Mouse (Mus musculus): ENCODE measurements around the gene Dsn1. TPM values are rescaled to one million over a fixed set of nuclear protein-coding genes. Genes with fewer than 3 reads are reported as not detected.

The Dsn1 gene
- polyA plus RNA-seq, 1 experiment from 2014 or later: 48.7 TPM

DNA sequence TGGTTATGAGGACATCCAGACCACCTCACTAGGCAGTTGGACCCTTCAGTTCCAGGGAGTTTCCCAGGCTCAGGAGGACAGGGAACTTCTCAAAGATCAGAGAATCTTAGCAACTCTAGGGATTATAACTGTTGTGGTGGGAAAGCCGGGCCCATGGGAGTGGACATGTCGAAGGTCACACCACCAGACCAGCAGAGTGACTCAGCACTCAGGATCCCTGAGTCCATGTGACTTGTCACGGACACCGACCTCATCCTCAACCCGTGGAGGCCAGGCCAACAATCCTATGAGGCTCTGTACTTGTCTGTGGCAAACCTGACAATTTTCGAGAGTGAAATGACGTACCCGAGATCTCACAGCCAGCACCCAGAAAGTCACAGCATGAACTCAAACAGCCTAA lies 29.4 kb upstream of the Dsn1 start:
- DNase-seq (ENCODE audit: low spot score): no peak
- Histone ChIP-seq H3K27ac (ENCODE audit: low read depth, low read length) (no peak overlapping the region), H3K36me3 (ENCODE audit: control insufficient read depth, insufficient read depth, low read length) (peaks cover 34% of the 10 kb centered on the region), H3K4me1 (ENCODE audit: control insufficient read depth, insufficient read depth, low read length) (no peaks in the 10 kb centered on the region), H3K27me3 (ENCODE audit: control insufficient read depth, insufficient read depth, low read length) (no peaks in the 10 kb centered on the region), H3K4me3 (ENCODE audit: low read depth, low read length) (no peak overlapping the region), H3K9ac (ENCODE audit: low read length) (no peak overlapping the region), H3K4me2 (ENCODE audit: low read depth) (no peak overlapping the region), H3K9me3 (ENCODE audit: control insufficient read depth, low read length) (no peaks in the 10 kb centered on the region)
- 93% methylated on average over 8 of the region's 8 CpGs for WGBS
- no peak for ATAC-seq (ENCODE audit: insufficient read depth, low FRiP score, low TSS enrichment)

DNA sequence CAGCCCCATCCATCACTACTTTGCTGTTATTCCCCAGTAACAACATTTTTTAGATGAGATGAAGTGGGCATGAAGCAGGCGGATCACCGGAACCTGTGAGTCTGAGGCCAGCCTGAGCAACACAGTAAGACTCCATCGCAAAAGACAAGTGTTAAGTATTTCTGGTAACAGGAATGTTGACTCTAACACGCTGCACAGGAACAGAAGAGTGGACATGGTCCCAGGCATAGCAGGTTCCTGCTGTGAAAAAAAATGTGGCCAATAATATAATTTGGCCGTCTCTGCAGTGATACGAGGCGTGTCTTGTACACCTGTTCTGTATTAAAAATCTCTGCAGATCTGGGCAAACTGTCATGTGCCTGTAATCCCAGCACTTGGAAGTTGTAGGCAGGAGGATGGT lies 28.4 kb upstream of the Dsn1 start:
- no peak overlapping the region for H3K4me2 ChIP-seq (ENCODE audit: low read depth)
- no peak overlapping the region for H3K27ac ChIP-seq (ENCODE audit: low read depth, low read length)
- peaks cover 33% of the 10 kb centered on the region for H3K36me3 ChIP-seq (ENCODE audit: control insufficient read depth, insufficient read depth, low read length)
- no peaks in the 10 kb centered on the region for H3K4me1 ChIP-seq (ENCODE audit: control insufficient read depth, insufficient read depth, low read length)
- H3K27me3 ChIP-seq (ENCODE audit: control insufficient read depth, insufficient read depth, low read length): no peaks in the 10 kb centered on the region
- H3K9me3 ChIP-seq (ENCODE audit: control insufficient read depth, low read length): no peaks in the 10 kb centered on the region
- H3K4me3 ChIP-seq (ENCODE audit: low read depth, low read length): no peak overlapping the region
- whole genome bisulfite sequencing: 91% methylated on average over 7 of the region's 7 CpGs
- no peak overlapping the region for H3K9ac ChIP-seq (ENCODE audit: low read length)
- no peak for DNase-seq (ENCODE audit: low spot score)
- no peak for ATAC-seq (ENCODE audit: insufficient read depth, low FRiP score, low TSS enrichment)

DNA sequence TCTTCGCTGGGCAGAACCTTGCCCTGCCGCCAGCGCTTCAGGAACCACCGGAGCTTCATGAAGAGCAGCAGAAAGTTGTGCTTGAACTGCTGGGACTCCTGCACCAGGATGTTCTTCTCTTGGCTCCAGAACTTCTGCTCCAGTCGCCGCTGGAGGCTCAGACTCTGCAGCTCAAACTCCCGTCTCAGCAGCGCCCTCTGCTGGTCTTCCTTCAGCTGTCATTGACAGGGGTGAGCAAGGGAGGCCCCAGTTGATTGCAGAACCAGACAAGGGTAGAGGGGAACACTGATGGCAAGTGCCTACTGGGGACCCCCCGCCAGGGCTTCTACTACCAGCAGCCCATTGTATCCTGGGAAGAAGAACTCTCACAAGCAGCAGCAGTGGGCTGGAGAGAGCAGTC lies 23.9 kb upstream of the Dsn1 start:
- no peak overlapping the region for H3K27ac ChIP-seq (ENCODE audit: low read depth, low read length)
- DNase-seq (ENCODE audit: low spot score) (peak; percentile 81), ATAC-seq (ENCODE audit: insufficient read depth, low FRiP score, low TSS enrichment) (no peak)
- peaks cover 56% of the 10 kb centered on the region for H3K36me3 ChIP-seq (ENCODE audit: control insufficient read depth, insufficient read depth, low read length)
- 48% methylated on average over 9 of the region's 9 CpGs for WGBS
- no peaks in the 10 kb centered on the region for H3K4me1 ChIP-seq (ENCODE audit: control insufficient read depth, insufficient read depth, low read length)
- H3K4me2 ChIP-seq (ENCODE audit: low read depth): no peak overlapping the region
- H3K4me3 ChIP-seq (ENCODE audit: low read depth, low read length): no peak overlapping the region
- H3K27me3 ChIP-seq (ENCODE audit: control insufficient read depth, insufficient read depth, low read length): no peaks in the 10 kb centered on the region
- no peaks in the 10 kb centered on the region for H3K9me3 ChIP-seq (ENCODE audit: control insufficient read depth, low read length)
- no peak overlapping the region for H3K9ac ChIP-seq (ENCODE audit: low read length)

DNA sequence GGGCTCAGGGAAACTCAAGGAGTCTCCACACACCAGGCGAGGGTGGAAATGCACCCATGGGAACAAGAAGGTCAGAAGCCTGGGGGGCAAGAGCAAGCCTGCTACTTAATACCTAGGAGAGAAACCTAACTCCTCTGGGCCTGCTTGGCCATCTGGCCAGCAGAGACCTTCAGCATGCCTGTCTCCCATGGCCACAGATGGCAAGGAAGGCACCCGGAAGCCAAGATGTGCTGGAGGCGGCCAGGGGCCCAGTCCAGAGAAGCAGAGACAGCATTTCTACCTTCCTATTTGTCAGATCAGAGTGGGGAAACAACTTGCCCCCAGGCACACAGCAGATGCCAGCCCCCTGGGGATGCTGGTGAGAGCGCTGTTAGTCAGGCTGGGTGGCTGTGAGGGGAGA lies 21.3 kb upstream of the Dsn1 start:
- no peaks in the 10 kb centered on the region for H3K9me3 ChIP-seq (ENCODE audit: control insufficient read depth, low read length)
- no peaks in the 10 kb centered on the region for H3K4me1 ChIP-seq (ENCODE audit: control insufficient read depth, insufficient read depth, low read length)
- no peak overlapping the region for H3K4me3 ChIP-seq (ENCODE audit: low read depth, low read length)
- H3K9ac ChIP-seq (ENCODE audit: low read length): no peak overlapping the region
- WGBS: 88% methylated on average over 4 of the region's 4 CpGs
- ATAC-seq (ENCODE audit: insufficient read depth, low FRiP score, low TSS enrichment) (no peak), DNase-seq (ENCODE audit: low spot score) (no peak)
- no peaks in the 10 kb centered on the region for H3K27me3 ChIP-seq (ENCODE audit: control insufficient read depth, insufficient read depth, low read length)
- H3K4me2 ChIP-seq (ENCODE audit: low read depth): no peak overlapping the region
- peaks cover 71% of the 10 kb centered on the region for H3K36me3 ChIP-seq (ENCODE audit: control insufficient read depth, insufficient read depth, low read length)
- no peak overlapping the region for H3K27ac ChIP-seq (ENCODE audit: low read depth, low read length)

DNA sequence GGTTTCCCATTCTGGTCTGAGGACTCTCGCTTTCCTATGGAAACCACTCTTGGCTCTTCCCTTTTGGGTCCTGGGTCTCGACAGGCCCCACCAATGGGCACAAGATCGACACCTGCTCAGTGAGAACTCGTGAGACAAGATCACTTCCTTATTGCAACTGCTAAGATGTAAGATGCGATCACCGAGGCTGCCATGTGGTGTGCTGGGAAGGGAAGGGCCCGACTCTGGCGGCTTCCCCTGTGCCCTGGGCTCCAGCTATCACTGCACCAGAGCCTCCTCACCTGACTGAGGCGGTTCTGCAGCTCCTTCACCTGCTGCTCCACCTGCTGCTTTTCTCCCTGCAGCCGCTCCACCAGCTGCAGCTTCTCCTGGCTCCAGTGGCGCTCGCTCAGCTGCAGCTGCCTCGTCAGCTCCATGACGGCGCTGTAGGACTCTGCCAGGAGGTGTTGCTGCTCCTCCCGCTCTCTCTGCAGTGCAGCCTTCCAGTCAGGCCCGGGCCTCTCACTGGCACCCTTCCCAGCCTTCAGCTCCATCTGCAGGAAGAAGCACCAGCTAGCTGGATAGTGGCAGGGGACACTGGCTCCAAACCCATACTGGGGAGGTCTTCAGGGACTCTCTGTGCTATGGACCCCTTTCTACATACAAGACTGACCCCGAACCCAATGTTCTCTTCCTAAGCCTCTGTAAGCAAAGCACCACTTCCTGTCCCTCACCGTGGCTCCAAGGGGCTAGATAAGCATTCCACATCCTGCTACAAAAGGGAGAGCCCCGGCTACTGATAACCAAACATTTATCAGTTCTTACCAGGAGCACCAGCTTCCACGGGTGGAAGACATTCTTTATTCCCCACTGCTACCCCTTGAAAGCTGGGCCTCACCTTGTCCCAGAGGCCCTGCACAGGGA lies 20.4 kb upstream of the Dsn1 start:
- Histone ChIP-seq H3K4me1 (ENCODE audit: control insufficient read depth, insufficient read depth, low read length) (no peaks in the 10 kb centered on the region), H3K27me3 (ENCODE audit: control insufficient read depth, insufficient read depth, low read length) (no peaks in the 10 kb centered on the region), H3K4me2 (ENCODE audit: low read depth) (no peak overlapping the region), H3K27ac (ENCODE audit: low read depth, low read length) (no peak overlapping the region), H3K36me3 (ENCODE audit: control insufficient read depth, insufficient read depth, low read length) (peaks cover 73% of the 10 kb centered on the region), H3K9me3 (ENCODE audit: control insufficient read depth, low read length) (no peaks in the 10 kb centered on the region), H3K4me3 (ENCODE audit: low read depth, low read length) (no peak overlapping the region), H3K9ac (ENCODE audit: low read length) (no peak overlapping the region)
- ATAC-seq (ENCODE audit: insufficient read depth, low FRiP score, low TSS enrichment) (no peak), DNase-seq (ENCODE audit: low spot score) (no peak)
- WGBS: 92% methylated on average over 21 of the region's 21 CpGs

DNA sequence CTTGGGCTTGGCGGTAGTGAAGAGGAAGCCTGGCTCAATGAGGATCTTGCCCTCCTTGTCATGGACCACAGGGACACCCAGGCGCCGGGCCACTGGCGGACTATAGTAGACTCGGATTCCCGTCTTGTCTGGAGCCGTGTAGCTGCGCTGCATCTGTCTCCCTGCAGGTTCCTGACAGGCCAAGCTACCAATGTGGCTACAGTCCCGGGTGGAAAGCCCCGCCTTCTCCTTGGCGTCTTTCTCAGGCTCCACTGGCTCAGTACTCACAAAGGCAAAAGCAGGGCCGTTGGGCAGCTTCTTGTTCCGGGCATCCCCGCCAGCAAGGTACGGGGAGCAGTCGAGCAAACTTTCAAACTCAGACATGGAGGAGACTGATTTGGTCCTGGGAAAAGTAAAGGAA lies 14.2 kb upstream of the Dsn1 start:
- DNase-seq (ENCODE audit: low spot score) (no peak), ATAC-seq (ENCODE audit: insufficient read depth, low FRiP score, low TSS enrichment) (no peak)
- Histone ChIP-seq H3K9me3 (ENCODE audit: control insufficient read depth, low read length) (no peaks in the 10 kb centered on the region), H3K4me1 (ENCODE audit: control insufficient read depth, insufficient read depth, low read length) (no peaks in the 10 kb centered on the region), H3K27ac (ENCODE audit: low read depth, low read length) (no peak overlapping the region), H3K9ac (ENCODE audit: low read length) (no peak overlapping the region), H3K4me3 (ENCODE audit: low read depth, low read length) (no peak overlapping the region), H3K36me3 (ENCODE audit: control insufficient read depth, insufficient read depth, low read length) (peaks cover 70% of the 10 kb centered on the region), H3K4me2 (ENCODE audit: low read depth) (no peak overlapping the region), H3K27me3 (ENCODE audit: control insufficient read depth, insufficient read depth, low read length) (no peaks in the 10 kb centered on the region)
- WGBS: 96% methylated on average over 16 of the region's 16 CpGs

DNA sequence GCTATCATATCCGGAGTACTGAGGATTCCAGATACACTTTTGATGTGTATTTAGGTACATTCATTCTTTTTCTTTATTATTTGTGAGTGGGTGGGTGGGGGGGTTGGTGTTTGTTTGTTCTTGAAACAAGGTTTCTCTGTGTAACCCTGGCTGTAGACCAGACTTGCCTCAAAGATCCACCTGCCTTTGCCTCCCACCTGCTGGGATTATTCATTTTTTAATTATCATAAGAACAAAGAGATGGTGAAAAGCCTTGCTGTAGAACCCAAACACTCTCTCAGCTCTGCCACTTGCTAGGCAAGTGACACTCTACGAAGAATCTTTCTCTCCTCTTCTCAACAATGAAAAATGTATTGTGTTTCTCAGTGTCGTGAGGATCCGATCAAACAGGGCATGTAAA lies 12.3 kb upstream of the Dsn1 start:
- ATAC-seq (ENCODE audit: insufficient read depth, low FRiP score, low TSS enrichment): no peak
- 91% methylated on average over 4 of the region's 4 CpGs for WGBS
- Histone ChIP-seq H3K4me1 (ENCODE audit: control insufficient read depth, insufficient read depth, low read length) (no peaks in the 10 kb centered on the region), H3K4me2 (ENCODE audit: low read depth) (no peak overlapping the region), H3K9ac (ENCODE audit: low read length) (no peak overlapping the region), H3K36me3 (ENCODE audit: control insufficient read depth, insufficient read depth, low read length) (peaks cover 58% of the 10 kb centered on the region), H3K4me3 (ENCODE audit: low read depth, low read length) (no peak overlapping the region), H3K9me3 (ENCODE audit: control insufficient read depth, low read length) (no peaks in the 10 kb centered on the region), H3K27ac (ENCODE audit: low read depth, low read length) (no peak overlapping the region), H3K27me3 (ENCODE audit: control insufficient read depth, insufficient read depth, low read length) (no peaks in the 10 kb centered on the region)
- no peak for DNase-seq (ENCODE audit: low spot score)

DNA sequence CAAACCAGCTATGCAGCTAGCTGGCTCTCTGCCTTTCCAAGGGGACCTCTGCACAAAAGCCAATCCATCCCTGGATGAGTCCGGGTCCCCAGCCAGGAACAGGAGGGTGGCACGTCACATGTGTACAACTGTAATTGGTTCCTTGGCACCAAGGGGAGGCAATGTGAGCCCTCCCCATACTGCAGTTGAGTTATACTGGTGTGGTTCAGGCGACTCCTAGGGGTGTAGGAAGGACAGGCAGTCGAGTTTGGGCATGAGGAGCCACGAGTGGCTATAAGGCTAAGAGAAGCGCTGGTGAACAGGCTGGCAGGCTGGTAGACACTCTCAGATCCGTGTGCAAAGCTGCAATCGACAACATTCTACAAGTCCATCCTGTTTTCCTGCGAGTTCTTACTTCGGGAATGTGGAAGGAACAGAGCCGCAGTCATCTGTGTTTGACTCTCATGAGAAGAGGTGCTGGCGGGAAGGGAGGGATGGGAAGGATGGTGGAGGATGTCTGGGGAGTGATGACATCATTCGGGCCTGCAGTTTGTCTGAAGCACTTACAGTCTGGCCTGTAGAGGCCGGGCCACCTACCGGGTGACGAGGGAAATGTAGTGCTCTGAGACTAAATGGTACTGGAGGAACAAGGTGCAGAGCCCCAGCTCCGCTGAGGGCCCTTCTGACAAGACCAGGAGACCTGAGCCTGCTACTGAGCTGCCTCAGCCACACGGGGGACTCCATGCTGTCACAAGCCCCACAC lies 9.7 kb upstream of the Dsn1 start:
- Histone ChIP-seq H3K9ac (ENCODE audit: low read length) (no peak overlapping the region), H3K27me3 (ENCODE audit: control insufficient read depth, insufficient read depth, low read length) (no peaks in the 10 kb centered on the region), H3K36me3 (ENCODE audit: control insufficient read depth, insufficient read depth, low read length) (peaks cover 41% of the 10 kb centered on the region), H3K9me3 (ENCODE audit: control insufficient read depth, low read length) (no peaks in the 10 kb centered on the region), H3K4me1 (ENCODE audit: control insufficient read depth, insufficient read depth, low read length) (no peaks in the 10 kb centered on the region), H3K27ac (ENCODE audit: low read depth, low read length) (no peak overlapping the region), H3K4me2 (ENCODE audit: low read depth) (no peak overlapping the region), H3K4me3 (ENCODE audit: low read depth, low read length) (no peak overlapping the region)
- DNase-seq (ENCODE audit: low spot score) (no peak), ATAC-seq (ENCODE audit: insufficient read depth, low FRiP score, low TSS enrichment) (no peak)
- 86% methylated on average over 18 of the region's 18 CpGs for WGBS

DNA sequence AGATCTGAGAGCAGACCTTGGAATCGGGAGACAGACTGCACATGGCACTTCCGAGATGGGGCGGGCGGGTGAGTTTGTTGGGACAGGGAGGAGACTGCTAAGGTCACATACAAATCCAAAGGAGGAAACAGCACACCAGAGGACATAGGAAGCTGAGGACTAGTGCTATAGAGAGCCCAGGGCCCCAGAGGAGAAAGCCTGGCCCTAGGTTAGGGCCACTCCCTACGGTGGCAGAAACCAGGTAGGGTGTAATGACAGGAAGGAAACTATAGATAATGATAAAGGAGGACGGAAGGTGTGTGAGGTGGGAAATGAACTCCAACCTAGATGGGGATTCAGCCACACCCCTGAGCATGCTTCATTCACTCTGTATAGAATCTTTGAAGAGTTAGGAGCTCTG lies 5.4 kb upstream of the Dsn1 start:
- Histone ChIP-seq H3K9me3 (ENCODE audit: control insufficient read depth, low read length) (no peaks in the 10 kb centered on the region), H3K36me3 (ENCODE audit: control insufficient read depth, insufficient read depth, low read length) (peaks cover 11% of the 10 kb centered on the region), H3K27me3 (ENCODE audit: control insufficient read depth, insufficient read depth, low read length) (no peaks in the 10 kb centered on the region), H3K4me1 (ENCODE audit: control insufficient read depth, insufficient read depth, low read length) (no peaks in the 10 kb centered on the region), H3K4me2 (ENCODE audit: low read depth) (no peak overlapping the region), H3K27ac (ENCODE audit: low read depth, low read length) (no peak overlapping the region), H3K4me3 (ENCODE audit: low read depth, low read length) (no peak overlapping the region), H3K9ac (ENCODE audit: low read length) (no peak overlapping the region)
- 85% methylated on average over 6 of the region's 6 CpGs for WGBS
- DNase-seq (ENCODE audit: low spot score): no peak
- no peak for ATAC-seq (ENCODE audit: insufficient read depth, low FRiP score, low TSS enrichment)
